Mouse (Mus musculus): ENCODE results near the gene Wnt7b. TPM values are rescaled to one million over a fixed set of nuclear protein-coding genes. Genes with fewer than 3 reads are reported as not detected.

Wnt7b gene
- polyA plus RNA-seq, 1 experiment: not detected

GRCm38 (mm10) chr15:85581563-85582064 lies 659 bp downstream of the Wnt7b start:
- H3K27ac ChIP-seq (ENCODE audit: control insufficient read depth, insufficient read depth, low read depth, low read length, poor library complexity): no peak overlapping the region; the same call in 1 of the 2 replicates
- 2% methylated on average over 51 of the region's 67 CpGs for WGBS
- no peak overlapping the region for H3K4me3 ChIP-seq (replicated peaks; ENCODE audit: control insufficient read depth, low read depth, low read length)
- H3K4me1 ChIP-seq (ENCODE audit: control insufficient read depth, insufficient read depth, low read length): no peaks in the 10 kb centered on the region
- TF ChIP-seq POLR2A (IDR thresholded peaks at IDR 0.05; ENCODE audit: borderline replicate concordance, control insufficient read depth, low read depth, low read length) (no peak), CTCF (IDR thresholded peaks at IDR 0.05; ENCODE audit: control insufficient read depth, insufficient read depth, low read length) (no peak)

- H3K4me1 ChIP-seq (ENCODE audit: control insufficient read depth, insufficient read depth, low read length): no peaks in the 10 kb centered on the region
- H3K4me3 ChIP-seq (replicated peaks; ENCODE audit: control insufficient read depth, low read depth, low read length): no peak overlapping the region
- no peak overlapping the region; the same call in 1 of the 2 replicates for H3K27ac ChIP-seq (ENCODE audit: control insufficient read depth, insufficient read depth, low read depth, low read length, poor library complexity)
- TF ChIP-seq CTCF (IDR thresholded peaks at IDR 0.05; ENCODE audit: control insufficient read depth, insufficient read depth, low read length): no peak
- TF ChIP-seq POLR2A (IDR thresholded peaks at IDR 0.05; ENCODE audit: borderline replicate concordance, control insufficient read depth, low read depth, low read length): no peak
- 2% methylated on average over 54 of the region's 66 CpGs for WGBS
These were observed 1.2 kb downstream of the Wnt7b start for GRCm38 (mm10) chr15:85580934-85581562.

DNA sequence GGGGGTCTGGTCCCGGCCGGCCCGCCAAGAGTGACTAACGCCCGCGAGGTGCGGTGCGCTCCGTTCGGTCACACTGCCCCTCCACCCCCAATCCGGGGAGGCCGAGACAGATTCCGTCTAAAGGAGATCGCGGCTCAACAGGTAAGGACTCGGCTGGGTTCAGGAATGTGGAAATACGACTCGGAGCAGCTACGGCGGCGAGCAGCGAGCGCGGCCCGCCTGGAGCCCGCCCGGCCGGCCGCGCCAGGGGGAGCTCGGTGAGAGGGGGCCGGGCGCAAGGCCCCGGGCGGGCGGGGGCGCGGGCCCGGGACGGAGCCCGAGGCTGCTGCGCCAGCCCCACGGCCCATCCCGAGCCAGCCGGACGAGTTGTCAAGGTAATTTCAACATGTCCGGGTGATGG lies 1.8 kb downstream of the Wnt7b start:
- TF ChIP-seq POLR2A (IDR thresholded peaks at IDR 0.05; ENCODE audit: borderline replicate concordance, control insufficient read depth, low read depth, low read length) (no peak), CTCF (IDR thresholded peaks at IDR 0.05; ENCODE audit: control insufficient read depth, insufficient read depth, low read length) (no peak)
- Histone ChIP-seq H3K27ac (ENCODE audit: control insufficient read depth, insufficient read depth, low read depth, low read length, poor library complexity) (no peak overlapping the region), H3K4me1 (ENCODE audit: control insufficient read depth, insufficient read depth, low read length) (no peaks in the 10 kb centered on the region), H3K4me3 (replicated peaks; ENCODE audit: control insufficient read depth, low read depth, low read length) (no peak overlapping the region)
- WGBS: 1% methylated on average over 47 of the region's 47 CpGs

- TF ChIP-seq CTCF (IDR thresholded peaks at IDR 0.05; ENCODE audit: control insufficient read depth, insufficient read depth, low read length) (no peak), POLR2A (IDR thresholded peaks at IDR 0.05; ENCODE audit: borderline replicate concordance, control insufficient read depth, low read depth, low read length) (no peak)
- no peak overlapping the region for H3K27ac ChIP-seq (ENCODE audit: control insufficient read depth, insufficient read depth, low read depth, low read length, poor library complexity)
- 6% methylated on average over 54 of the region's 54 CpGs for WGBS
- H3K4me1 ChIP-seq (ENCODE audit: control insufficient read depth, insufficient read depth, low read length): no peaks in the 10 kb centered on the region
- H3K4me3 ChIP-seq (replicated peaks; ENCODE audit: control insufficient read depth, low read depth, low read length): no peak overlapping the region
These were observed 4.5 kb downstream of the Wnt7b start for GRCm38 (mm10) chr15:85577583-85578460.

DNA sequence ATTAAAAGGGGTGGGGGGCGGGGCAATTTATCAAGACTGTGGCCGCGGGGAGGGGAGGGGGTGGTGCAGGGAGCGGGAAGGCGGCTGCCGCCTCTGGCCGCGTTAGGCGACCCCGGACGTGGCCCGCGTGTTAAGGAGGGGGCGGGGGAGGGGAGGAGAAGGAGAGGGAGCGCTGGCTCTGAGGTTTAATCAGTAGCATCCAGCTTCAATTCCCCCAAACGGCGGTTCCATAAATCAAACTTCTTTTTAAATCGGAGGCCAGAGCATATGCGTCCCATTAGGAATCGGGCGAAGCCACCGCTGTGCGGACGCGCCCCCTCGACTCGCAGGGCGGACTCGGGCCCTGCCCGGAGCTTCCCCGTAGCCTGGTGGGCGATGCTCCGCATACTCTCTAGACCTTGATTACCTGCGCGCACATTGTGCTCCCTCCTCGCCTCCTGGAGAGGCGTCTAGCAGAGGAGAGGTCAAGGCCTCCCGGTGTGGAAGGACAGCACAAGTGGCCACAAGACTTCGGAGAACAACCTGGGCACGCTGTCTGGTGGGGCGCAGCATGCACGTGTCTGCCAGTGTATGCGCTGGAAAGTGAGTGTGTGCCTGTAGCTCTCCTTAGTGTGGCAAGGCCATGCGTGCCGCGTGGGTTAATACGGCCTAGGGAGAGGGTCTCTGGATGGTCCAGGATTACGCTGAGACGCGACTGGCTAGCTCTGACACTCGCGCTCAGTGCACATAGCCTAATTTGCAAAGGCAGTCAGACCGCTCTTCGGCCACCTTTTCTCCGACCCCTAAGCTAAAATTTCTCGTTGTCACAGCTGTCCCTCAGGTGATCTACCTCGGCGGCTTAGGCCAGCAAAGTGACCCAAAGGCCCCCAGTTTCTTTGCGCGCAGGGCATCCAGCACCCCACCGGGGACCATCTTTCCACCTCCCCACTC lies 5.5 kb downstream of the Wnt7b start:
- TF ChIP-seq POLR2A (IDR thresholded peaks at IDR 0.05; ENCODE audit: borderline replicate concordance, control insufficient read depth, low read depth, low read length): no peak
- TF ChIP-seq CTCF (IDR thresholded peaks at IDR 0.05; ENCODE audit: control insufficient read depth, insufficient read depth, low read length): no peak
- no peak overlapping the region for H3K4me3 ChIP-seq (replicated peaks; ENCODE audit: control insufficient read depth, low read depth, low read length)
- WGBS: 6% methylated on average over 60 of the region's 61 CpGs
- no peak overlapping the region for H3K27ac ChIP-seq (ENCODE audit: control insufficient read depth, insufficient read depth, low read depth, low read length, poor library complexity)
- no peaks in the 10 kb centered on the region for H3K4me1 ChIP-seq (ENCODE audit: control insufficient read depth, insufficient read depth, low read length)

DNA sequence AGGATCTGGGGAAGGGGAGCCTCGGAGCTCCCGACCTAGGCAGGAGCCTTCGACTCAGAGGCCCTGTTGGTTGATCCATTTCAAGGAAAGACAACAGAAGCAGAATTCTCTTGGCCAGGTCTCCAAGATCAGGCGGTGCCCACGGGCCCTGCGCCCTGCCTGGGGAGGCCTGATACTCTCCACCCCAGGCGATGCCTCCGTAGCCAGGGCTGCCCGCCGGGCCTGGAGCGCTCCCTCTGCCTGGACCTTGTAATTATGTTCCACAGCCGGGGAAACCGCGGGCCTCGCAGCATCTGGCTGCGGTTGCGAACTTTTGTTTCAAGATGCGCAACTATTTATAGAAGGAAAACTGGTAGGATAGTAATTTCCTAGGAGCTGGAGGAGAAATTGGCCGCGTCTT lies 6.2 kb downstream of the Wnt7b start:
- TF ChIP-seq CTCF (IDR thresholded peaks at IDR 0.05; ENCODE audit: control insufficient read depth, insufficient read depth, low read length): no peak
- TF ChIP-seq POLR2A (IDR thresholded peaks at IDR 0.05; ENCODE audit: borderline replicate concordance, control insufficient read depth, low read depth, low read length): no peak
- Histone ChIP-seq H3K4me1 (ENCODE audit: control insufficient read depth, insufficient read depth, low read length) (no peaks in the 10 kb centered on the region), H3K4me3 (replicated peaks; ENCODE audit: control insufficient read depth, low read depth, low read length) (no peak overlapping the region), H3K27ac (ENCODE audit: control insufficient read depth, insufficient read depth, low read depth, low read length, poor library complexity) (no peak overlapping the region)
- 6% methylated on average over 20 of the region's 20 CpGs for WGBS

- Histone ChIP-seq H3K4me1 (ENCODE audit: control insufficient read depth, insufficient read depth, low read length) (no peaks in the 10 kb centered on the region), H3K27ac (ENCODE audit: control insufficient read depth, insufficient read depth, low read depth, low read length, poor library complexity) (no peak overlapping the region), H3K4me3 (replicated peaks; ENCODE audit: control insufficient read depth, low read depth, low read length) (no peak overlapping the region)
- WGBS: 61% methylated on average over 8 of the region's 8 CpGs
- TF ChIP-seq POLR2A (IDR thresholded peaks at IDR 0.05; ENCODE audit: borderline replicate concordance, control insufficient read depth, low read depth, low read length) (no peak), CTCF (IDR thresholded peaks at IDR 0.05; ENCODE audit: control insufficient read depth, insufficient read depth, low read length) (no peak)
These were observed 7.7 kb downstream of the Wnt7b start for GRCm38 (mm10) chr15:85574558-85574957.
